ENCODE assay signal across 19 mouse cellular contexts in genomic region chr1:90223006-90223405, GRCm38 (mm10). TPM values are rescaled to one million over a fixed set of nuclear protein-coding genes. Genes with fewer than 3 reads are reported as not detected.
DNase-seq lines count a peak whose midpoint lies in the region; ATAC-seq lines count a peak whose summit lies in the region.
"Had no signal": no experiment of that assay in that cellular context is flagged by ENCODE, and none has a peak within 500 bp of the region (broad histone marks: within the 10 kb centered on the region; RNA-seq: fewer than 3 reads in every experiment).

No protein-coding gene starts in this region.

- peak overlapping the region; percentile 41 for H3K4me2 ChIP-seq in forebrain, embryonic 12.5 days
- H3K4me2 ChIP-seq in hindbrain, embryonic 13.5 days: no peak overlapping the region
- no peak overlapping the region for H3K4me2 ChIP-seq in midbrain, embryonic 15.5 days
- H3K4me2 ChIP-seq: intestine, embryonic 15.5 days; stomach, embryonic 15.5 days had no signal

- ATAC-seq in forebrain, embryonic 12.5 days (ENCODE audit: low FRiP score): no peak
- ATAC-seq in hindbrain, embryonic 13.5 days (ENCODE audit: low FRiP score): no peak
- no peak for ATAC-seq in midbrain, embryonic 15.5 days (replicated peaks)
- ATAC-seq: intestine, embryonic 15.5 days had no signal

- H3K4me1 ChIP-seq in forebrain, embryonic 12.5 days: peaks cover 68% of the 10 kb centered on the region
- peaks cover 69% of the 10 kb centered on the region for H3K4me1 ChIP-seq in hindbrain, embryonic 13.5 days (replicated peaks)
- H3K4me1 ChIP-seq in midbrain, embryonic 15.5 days: peaks cover 40% of the 10 kb centered on the region

- peak; percentile 36 for DNase-seq in kidney, adult 18-20 months
- DNase-seq in kidney, postnatal 14 days: no peak
- DNase-seq in adrenal gland, adult (ENCODE audit: inconsistent age in 2 of 2, low spot score in 1 of 2): no peak
- DNase-seq in gastrocnemius, postnatal 4 days (ENCODE audit: low spot score in 2 of 2): no peak
- no peak for DNase-seq in ovary, postnatal 14 days (ENCODE audit: low spot score)
- DNase-seq: B cell, adult 2 months; cerebellum, adult 11 months; gastrocnemius, postnatal 10 days; heart, postnatal 14 days; layer of hippocampus, adult 9-11 months; lung, adult 2 months; spleen, adult 18-20 months had no signal

- H3K9ac ChIP-seq in forebrain, embryonic 12.5 days: no peak overlapping the region
- 0 out of 2 replicates have a peak overlapping the region, but pooled peaks have one; percentile 6 for H3K9ac ChIP-seq in hindbrain, embryonic 13.5 days
- H3K9ac ChIP-seq in midbrain, embryonic 15.5 days: no peak overlapping the region
- H3K9ac ChIP-seq: intestine, embryonic 15.5 days; stomach, embryonic 15.5 days had no signal

- no peaks in the 10 kb centered on the region for H3K9me3 ChIP-seq in forebrain, embryonic 12.5 days
- H3K9me3 ChIP-seq in hindbrain, embryonic 13.5 days: no peaks in the 10 kb centered on the region
- H3K9me3 ChIP-seq in midbrain, embryonic 15.5 days: no peaks in the 10 kb centered on the region
- H3K9me3 ChIP-seq: intestine, embryonic 15.5 days; stomach, embryonic 15.5 days had no signal

- H3K36me3 ChIP-seq in forebrain, embryonic 12.5 days (replicated peaks): no peaks in the 10 kb centered on the region; the same call in 1 of the 2 replicates
- H3K36me3 ChIP-seq in hindbrain, embryonic 13.5 days: no peaks in the 10 kb centered on the region
- no peaks in the 10 kb centered on the region for H3K36me3 ChIP-seq in midbrain, embryonic 15.5 days (replicated peaks)
- H3K36me3 ChIP-seq: intestine, embryonic 15.5 days; stomach, embryonic 15.5 days had no signal

- H3K4me3 ChIP-seq in forebrain, embryonic 12.5 days (replicated peaks): no peak overlapping the region
- H3K4me3 ChIP-seq in hindbrain, embryonic 13.5 days: no peak overlapping the region
- H3K4me3 ChIP-seq in midbrain, embryonic 15.5 days: no peak overlapping the region
- H3K4me3 ChIP-seq: intestine, embryonic 15.5 days; myocyte; stomach, embryonic 15.5 days had no signal

- H3K27ac ChIP-seq in forebrain, embryonic 12.5 days: peak overlapping the region; percentile 80
- H3K27ac ChIP-seq in hindbrain, embryonic 13.5 days: peak overlapping the region; percentile 70; the same call in 1 of the 2 replicates
- H3K27ac ChIP-seq in midbrain, embryonic 15.5 days: peak overlapping the region; percentile 59; the same call in 1 of the 2 replicates
- H3K27ac ChIP-seq: intestine, embryonic 15.5 days; stomach, embryonic 15.5 days had no signal

- WGBS in forebrain, embryonic 12.5 days: 14% methylated on average over 2 of the region's 2 CpGs
- 37% methylated on average over 2 of the region's 2 CpGs for WGBS in hindbrain, embryonic 13.5 days
- 17% methylated on average over 2 of the region's 2 CpGs for WGBS in midbrain, embryonic 15.5 days

- 0 out of 2 replicates have a peak, but pooled peaks cover 4% of the 10 kb centered on the region for H3K27me3 ChIP-seq in forebrain, embryonic 12.5 days
- H3K27me3 ChIP-seq in hindbrain, embryonic 13.5 days: no peaks in the 10 kb centered on the region
- H3K27me3 ChIP-seq in midbrain, embryonic 15.5 days (replicated peaks): 0 out of 2 replicates have a peak, but pooled peaks cover 4% of the 10 kb centered on the region
- H3K27me3 ChIP-seq: intestine, embryonic 15.5 days; stomach, embryonic 15.5 days had no signal

RNA-seq across cellular contexts. Expression of gene Ackr3, which starts 19.2 kb away (rescaled TPM):
- 25.5 and 28.7 TPM in 2 replicates for polyA plus RNA-seq in forebrain, embryonic 12.5 days (2016; fragmentation: Nextera tagmentation; extraction: Ambion mirVana)
- 13.1 and 13.9 TPM in 2 replicates for polyA plus RNA-seq in hindbrain, embryonic 13.5 days (2015; fragmentation: Nextera tagmentation; extraction: Ambion mirVana)
- polyA plus RNA-seq in midbrain, embryonic 15.5 days (2015; fragmentation: Nextera tagmentation; extraction: Ambion mirVana): 11.3 and 11.4 TPM in 2 replicates
- 10 to 100 TPM; 12.7 to 18.9 TPM for total RNA-seq in gastrocnemius, postnatal 4 days (2021)
- total RNA-seq: common myeloid progenitor, adult 5-6 weeks had no signal
